Mouse (Mus musculus) cortical plate, adult 2 months (tissue): ENCODE data around the gene Pkd1l2. TPM values are rescaled to one million over a fixed set of nuclear protein-coding genes. Genes with fewer than 3 reads are reported as not detected.

Experiments
- H3K27ac ChIP-seq: fragments of 200-500 bp; 2 replicates; pipeline ENCODE4 v1.5.1; 2012; ENCODE audit warnings: low read length, control low read depth, inconsistent platforms; ENCODE audit not compliant: insufficient read depth
- H3K4me1 ChIP-seq: fragments of 200-500 bp; 2 replicates; pipeline ENCODE4 v1.6.1; 2011; ENCODE audit warnings: low read length; ENCODE audit not compliant: control insufficient read depth, insufficient read depth
- H3K4me3 ChIP-seq: fragments of 200-500 bp; 2 replicates; pipeline ENCODE4 v1.5.1; 2011; ENCODE audit warnings: mild to moderate bottlenecking, low read length, control low read depth; ENCODE audit not compliant: insufficient read depth
- CTCF ChIP-seq: fragments of 200-500 bp; IDR thresholded peaks from 2 replicates; pipeline ENCODE4 v1.5.1; 2011; ENCODE audit warnings: mild to moderate bottlenecking, control low read depth, low read length; ENCODE audit not compliant: insufficient read depth; ENCODE audit errors: extremely low read depth
- POLR2A ChIP-seq: fragments of 200-500 bp; IDR thresholded peaks from 2 replicates; pipeline ENCODE4 v1.6.1; 2011; ENCODE audit warnings: mild to moderate bottlenecking, low read length, control low read depth; ENCODE audit not compliant: insufficient read depth; ENCODE audit errors: extremely low read depth
- polyA plus RNA-seq: library from polyadenylated mRNA; depleted of rRNA; stranded (reverse); fragments of >200 nt; gene quantifications from 2 replicates; pipeline ENCODE4 v1.2.3, GENCODE M21; 2012

Pkd1l2 gene
- polyA plus RNA-seq, 1 experiment = 0.19 TPM

- H3K27ac ChIP-seq = no peak overlapping the region
- TF ChIP-seq CTCF (no peak), POLR2A (no peak)
- no peak overlapping the region for H3K4me3 ChIP-seq
- H3K4me1 ChIP-seq = peaks cover 2% of the 10 kb centered on the region; the same call in 1 of the 2 replicates
Measured at GRCm38 (mm10) chr8:117112261-117112660, 30.0 kb upstream of the Pkd1l2 start.

DNA sequence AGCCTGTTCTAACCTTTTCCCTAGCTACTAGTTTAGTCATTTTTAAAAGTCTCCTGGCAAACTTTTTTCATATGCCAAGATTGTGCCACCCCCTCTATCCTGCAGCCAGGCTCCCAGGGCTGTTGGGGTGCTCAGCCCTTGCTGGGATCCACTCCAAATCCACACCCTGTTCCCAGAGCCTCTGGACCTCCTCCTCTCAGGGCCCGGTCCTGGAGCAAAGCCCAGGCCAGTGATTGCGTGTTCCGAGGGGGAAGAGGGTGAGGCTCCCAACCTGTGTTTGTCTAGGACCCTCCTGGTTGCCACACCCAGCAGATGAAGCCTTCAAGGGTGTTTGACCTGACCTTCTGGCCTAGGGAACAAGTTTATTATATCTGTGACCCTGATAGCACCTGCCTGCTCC, 29.4 kb upstream of the Pkd1l2 start:
- Histone ChIP-seq H3K4me3 (no peak overlapping the region), H3K27ac (no peak overlapping the region), H3K4me1 (peaks cover 2% of the 10 kb centered on the region; the same call in 1 of the 2 replicates)
- TF ChIP-seq POLR2A (no peak), CTCF (no peak)

DNA sequence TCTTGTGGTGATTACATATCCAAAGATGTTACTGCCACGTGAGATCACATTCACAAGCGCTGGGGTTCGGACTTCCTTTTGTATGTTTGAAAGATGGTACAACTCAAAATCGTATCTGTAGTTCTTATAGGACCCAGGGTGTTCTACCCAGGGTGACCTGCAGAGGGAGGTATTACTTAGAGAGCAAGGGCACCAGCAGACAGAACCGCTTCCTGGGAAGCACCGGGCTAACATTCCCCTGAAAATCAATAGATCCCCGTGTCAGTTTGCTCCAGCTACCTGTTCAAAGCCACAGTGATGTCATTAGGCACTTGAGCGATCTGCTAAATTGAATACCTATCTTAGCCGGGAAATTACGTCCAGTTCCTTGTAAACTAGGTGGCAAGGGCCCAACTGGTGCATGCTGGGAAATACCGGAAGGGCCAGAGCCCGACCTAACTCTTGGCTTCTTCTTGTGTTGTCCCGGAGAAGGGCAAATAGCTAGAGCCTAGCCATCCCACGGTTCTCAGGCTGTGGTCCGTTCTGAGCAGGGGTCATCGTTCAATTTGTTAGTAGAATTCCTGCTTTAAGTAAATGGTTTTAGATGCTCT, 27.6 kb upstream of the Pkd1l2 start:
- Histone ChIP-seq H3K4me1 (no peaks in the 10 kb centered on the region), H3K27ac (no peak overlapping the region), H3K4me3 (no peak overlapping the region)
- TF ChIP-seq POLR2A = no peak
- TF ChIP-seq CTCF = peak; percentile 40

DNA sequence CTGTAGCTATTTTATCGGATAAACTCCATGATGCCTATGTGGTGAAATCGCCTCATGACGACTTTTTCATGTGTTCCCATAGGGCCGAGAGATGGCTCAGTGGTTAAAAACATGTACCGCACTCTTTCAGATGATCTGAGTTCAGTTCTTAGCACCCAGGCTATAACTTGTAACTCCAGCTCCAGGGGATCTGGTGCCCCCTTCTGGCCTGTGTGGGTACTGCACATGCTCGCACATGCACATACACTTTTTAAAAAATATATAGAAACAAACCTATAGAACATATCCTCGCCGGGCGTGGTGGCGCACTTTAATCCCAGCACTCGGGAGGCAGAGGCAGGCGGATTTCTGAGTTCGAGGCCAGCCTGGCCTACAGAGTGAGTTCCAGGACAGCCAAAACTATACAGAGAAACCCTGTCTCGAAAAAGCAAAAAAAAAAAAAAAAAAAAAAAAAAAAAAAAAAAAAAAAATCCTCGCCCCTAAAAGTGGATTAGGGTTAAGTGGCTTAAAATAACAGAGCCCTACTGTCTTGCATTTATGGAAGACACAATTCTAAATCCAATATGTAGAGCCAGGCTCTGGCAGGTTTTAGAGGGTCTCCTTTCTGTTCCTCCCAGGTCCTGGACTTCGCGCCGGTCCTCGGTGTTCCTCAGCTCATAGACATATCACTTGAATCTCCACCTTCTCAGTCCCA, 26.9 kb upstream of the Pkd1l2 start:
- TF ChIP-seq CTCF = no peak
- TF ChIP-seq POLR2A = no peak

DNA sequence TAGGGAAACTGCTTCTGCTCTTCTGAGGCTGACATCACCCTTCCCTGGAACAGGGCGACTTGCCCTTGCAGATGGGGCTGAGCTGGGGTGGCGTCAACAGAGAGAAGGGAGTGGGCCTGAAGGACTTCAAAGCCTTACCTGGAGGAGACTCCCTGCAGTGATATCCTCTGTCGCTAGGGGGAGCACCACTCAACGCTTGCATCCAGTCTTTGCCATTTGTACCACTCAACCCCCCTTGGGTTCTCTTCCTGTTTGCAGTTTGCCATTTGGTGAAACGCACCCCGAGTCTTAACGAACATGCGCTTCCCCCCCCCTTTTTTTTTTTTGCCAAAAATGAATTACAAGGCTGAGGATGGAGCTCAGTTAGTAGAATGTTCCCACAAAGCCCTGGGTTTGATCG, 25.3 kb upstream of the Pkd1l2 start:
- Histone ChIP-seq H3K4me1 (no peaks in the 10 kb centered on the region), H3K27ac (no peak overlapping the region), H3K4me3 (no peak overlapping the region)
- TF ChIP-seq POLR2A = no peak
- peak; percentile 89 for TF ChIP-seq CTCF

More for the DNA sequence above, 26.9 kb upstream of the Pkd1l2 start:
- H3K4me1 ChIP-seq = no peaks in the 10 kb centered on the region
- H3K4me3 ChIP-seq = no peak overlapping the region
- no peak overlapping the region for H3K27ac ChIP-seq

GRCm38 (mm10) chr8:117097564-117098191, 15.4 kb upstream of the Pkd1l2 start:
- Histone ChIP-seq H3K27ac (no peak overlapping the region), H3K4me3 (no peak overlapping the region), H3K4me1 (no peaks in the 10 kb centered on the region)
- TF ChIP-seq POLR2A (no peak), CTCF (no peak)

DNA sequence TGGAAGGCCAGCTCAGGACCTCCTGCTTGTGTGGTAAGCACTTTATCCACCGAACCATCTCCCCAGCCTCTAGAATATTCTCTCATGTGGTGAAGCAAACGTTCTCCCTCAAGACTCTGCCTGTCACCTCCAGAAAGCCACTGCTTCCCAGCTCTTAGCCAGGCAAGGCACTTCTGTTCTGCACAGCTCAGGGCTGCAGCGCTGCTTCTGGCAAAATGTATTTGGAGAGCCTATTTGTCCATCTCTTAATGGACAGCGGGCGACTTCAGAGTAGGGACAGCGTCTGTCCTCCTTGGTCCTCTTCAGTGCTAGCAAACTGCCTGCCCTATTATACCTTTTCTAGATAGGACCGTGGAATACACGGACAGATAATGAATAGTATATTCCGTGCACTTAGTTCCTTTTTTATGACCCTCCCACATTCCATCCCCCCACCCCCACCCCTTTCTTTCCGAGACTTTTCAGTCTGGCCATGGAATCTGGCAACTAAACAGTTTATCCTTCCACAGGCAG, 14.9 kb upstream of the Pkd1l2 start:
- H3K27ac ChIP-seq = no peak overlapping the region
- no peak overlapping the region for H3K4me3 ChIP-seq
- H3K4me1 ChIP-seq = no peaks in the 10 kb centered on the region
- TF ChIP-seq CTCF (no peak), POLR2A (no peak)

- no peaks in the 10 kb centered on the region for H3K4me1 ChIP-seq
Measured at GRCm38 (mm10) chr8:117095647-117096046, 13.4 kb upstream of the Pkd1l2 start, which contains the start of gene Bco1. Gene Bco1 (plus strand): TSS chr8:117095854.

GRCm38 (mm10) chr8:117094053-117094452, 11.8 kb upstream of the Pkd1l2 start:
- Histone ChIP-seq H3K27ac (0 out of 2 replicates have a peak overlapping the region, but pooled peaks have one; percentile 21), H3K4me1 (no peaks in the 10 kb centered on the region), H3K4me3 (no peak overlapping the region)
- TF ChIP-seq CTCF (no peak), POLR2A (no peak)

More at GRCm38 (mm10) chr8:117095647-117096046, 13.4 kb upstream of the Pkd1l2 start, which contains the start of gene Bco1:
- no peak for TF ChIP-seq CTCF
- TF ChIP-seq POLR2A = no peak
- H3K27ac ChIP-seq = no peak within 1 kb of the TSS
- no peak within 1 kb of the TSS for H3K4me3 ChIP-seq
